Mouse (Mus musculus): Measurements from ENCODE around the gene Cirbp.

Gene Cirbp

GRCm38 (mm10) chr10:80215048-80215772, 49.4 kb downstream of the Cirbp start:
- no peak for DNase-seq

- no peak for DNase-seq
These were observed 54.9 kb downstream of the Cirbp start for GRCm38 (mm10) chr10:80220676-80221075.

Data from cerebellum, postnatal 14 days (tissue).